Mouse (Mus musculus) macrophage (primary cell): Measurements from ENCODE around the gene Flad1. TPM values are rescaled to one million over a fixed set of nuclear protein-coding genes. Genes with fewer than 3 reads are reported as not detected.
"Not testable (repeated sequence)": the region's sequence is repeated elsewhere in the genome, so short reads cannot be mapped to it uniquely, and the experiment has no call there.

Experiments used
- H3K27ac ChIP-seq: fragments of 350-480 bp; formaldehyde crosslinking; 2 replicates; pipeline ENCODE4 v1.9.0; 2021
- H3K36me3 ChIP-seq: fragments of 350-480 bp; formaldehyde crosslinking; 2 replicates; pipeline ENCODE4 v1.9.0; 2021; ENCODE audit errors: inconsistent target
- H3K4me3 ChIP-seq: fragments of 350-480 bp; formaldehyde crosslinking; 2 replicates; pipeline ENCODE4 v1.9.0; 2021; ENCODE audit errors: inconsistent target
- H3K79me2 ChIP-seq: fragments of 350-480 bp; formaldehyde crosslinking; 2 replicates; pipeline ENCODE4 v1.9.0; 2021; ENCODE audit errors: inconsistent target
- WGBS: methylation state at CpG from one replicate; pipeline ENCODE4 v1.1.7; 2026; ENCODE audit warnings: inconsistent platforms; ENCODE audit not compliant: missing documents; 5-methylcytosine and 5-hydroxymethylcytosine counted together
- polyA plus RNA-seq: library from polyadenylated mRNA; stranded (reverse); fragments of 250-400 nt; gene quantifications from 3 replicates; pipeline ENCODE4 v1.2.4, GENCODE M21; 2018; ENCODE audit warnings: inconsistent platforms

The Flad1 gene
- polyA plus RNA-seq, 1 experiment from 2014 or later, result 11.3 TPM

- 16% methylated on average over 15 of the region's 16 CpGs for WGBS
- Histone ChIP-seq H3K27ac (peak within 1 kb of the TSS; percentile 25), H3K79me2 (peaks cover 18% of the 10 kb centered on the region), H3K4me3 (peak within 1 kb of the TSS; percentile 30), H3K36me3 (peaks cover 15% of the 10 kb centered on the region; the same call in 1 of the 2 replicates)
These were observed 24.8 kb upstream of the Flad1 start, which contains the start of gene Pbxip1 for GRCm38 (mm10) chr3:89436176-89437113. Gene Pbxip1 (plus strand): TSS chr3:89436706.

- Histone ChIP-seq H3K4me3 (no peak overlapping the region), H3K36me3 (peaks cover 15% of the 10 kb centered on the region; the same call in 1 of the 2 replicates), H3K79me2 (peaks cover 27% of the 10 kb centered on the region), H3K27ac (no peak overlapping the region)
- 92% methylated on average over 6 of the region's 7 CpGs for WGBS
These were observed 23.4 kb upstream of the Flad1 start for GRCm38 (mm10) chr3:89435041-89435440.

DNA sequence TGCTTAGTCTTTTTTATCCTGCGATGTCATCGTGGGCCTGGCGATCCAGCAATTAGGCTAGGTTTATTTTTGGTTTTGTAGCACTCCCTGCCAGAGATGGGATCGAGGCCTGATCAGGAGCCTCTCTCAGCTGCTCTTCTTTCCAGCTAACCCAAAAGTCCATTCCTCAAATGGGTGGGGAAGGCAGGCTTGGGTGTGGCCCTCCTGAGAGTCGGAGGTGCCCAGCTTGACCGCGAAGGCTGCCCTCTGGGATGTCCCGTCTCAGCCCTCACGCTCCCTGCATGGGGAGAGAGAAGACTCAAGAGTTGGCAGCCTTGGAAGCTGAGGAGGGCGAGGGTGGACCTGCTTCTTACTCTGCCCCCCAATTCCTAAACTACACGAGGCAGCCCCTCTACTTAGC, 22.9 kb upstream of the Flad1 start:
- no peak overlapping the region for H3K27ac ChIP-seq
- peaks cover 15% of the 10 kb centered on the region; the same call in 1 of the 2 replicates for H3K36me3 ChIP-seq
- no peak overlapping the region for H3K4me3 ChIP-seq
- H3K79me2 ChIP-seq, result peaks cover 27% of the 10 kb centered on the region
- WGBS, result 97% methylated on average over 11 of the region's 11 CpGs

DNA sequence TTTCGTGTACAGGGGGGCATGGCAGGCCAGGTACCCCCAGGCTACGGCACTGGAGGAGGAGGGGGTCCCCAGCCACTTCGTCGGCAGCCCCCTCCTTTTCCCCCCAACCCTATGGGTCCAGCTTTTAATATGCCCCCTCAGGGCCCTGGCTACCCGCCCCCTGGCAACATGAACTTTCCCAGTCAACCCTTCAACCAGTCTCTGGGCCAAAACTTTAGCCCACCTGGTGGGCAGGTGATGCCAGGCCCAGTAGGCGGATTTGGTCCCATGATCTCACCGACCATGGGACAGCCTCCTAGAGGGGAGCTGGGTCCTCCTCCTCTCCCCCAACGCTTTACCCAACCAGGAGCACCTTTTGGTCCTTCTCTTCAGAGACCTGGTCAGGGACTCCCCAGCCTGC, 20.9 kb upstream of the Flad1 start:
- Histone ChIP-seq H3K79me2 (peaks cover 27% of the 10 kb centered on the region), H3K4me3 (no peak overlapping the region), H3K36me3 (peaks cover 19% of the 10 kb centered on the region; the same call in 1 of the 2 replicates), H3K27ac (no peak overlapping the region)
- WGBS, result 95% methylated on average over 8 of the region's 8 CpGs

- Histone ChIP-seq H3K36me3 (peaks cover 38% of the 10 kb centered on the region; the same call in 1 of the 2 replicates), H3K79me2 (peaks cover 27% of the 10 kb centered on the region), H3K4me3 (peak within 1 kb of the TSS; percentile 71), H3K27ac (no peak within 1 kb of the TSS)
- WGBS, result 2% methylated on average over 63 of the region's 68 CpGs
These were observed 18.8 kb upstream of the Flad1 start, which contains the start of gene Pygo2 for GRCm38 (mm10) chr3:89430171-89431159. Gene Pygo2 (plus strand): TSS chr3:89430214.

DNA sequence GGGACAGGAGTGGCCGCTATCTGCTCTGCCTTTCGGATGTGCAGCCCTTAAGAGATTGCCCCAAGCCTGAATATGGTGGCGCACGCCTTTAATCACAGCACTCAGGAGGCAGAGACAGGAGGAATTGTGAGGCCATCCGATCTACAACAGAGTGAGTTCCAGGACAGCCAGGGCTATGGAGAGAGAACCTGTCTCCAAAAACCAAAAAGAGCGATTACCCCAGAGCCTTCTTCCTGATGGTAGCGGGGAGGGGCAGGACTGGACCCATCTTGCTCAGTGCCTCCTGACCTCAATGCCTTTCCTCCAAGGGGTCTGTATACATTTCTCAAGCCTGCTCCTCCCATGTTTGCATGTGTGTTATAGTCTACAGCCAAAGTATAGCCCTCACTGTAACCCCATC, 17.4 kb upstream of the Flad1 start:
- Histone ChIP-seq H3K79me2 (peaks cover 38% of the 10 kb centered on the region), H3K36me3 (peaks cover 51% of the 10 kb centered on the region)
- 100% methylated on average over 3 of the region's 7 CpGs for WGBS
- not testable (repeated sequence) for H3K27ac ChIP-seq, H3K4me3 ChIP-seq

- 97% methylated on average over 4 of the region's 4 CpGs for WGBS
- H3K79me2 ChIP-seq, result peaks cover 38% of the 10 kb centered on the region
- peaks cover 43% of the 10 kb centered on the region for H3K36me3 ChIP-seq
- H3K27ac ChIP-seq, result no peak overlapping the region
- no peak overlapping the region for H3K4me3 ChIP-seq
These were observed 14.2 kb upstream of the Flad1 start for GRCm38 (mm10) chr3:89425876-89426275.

DNA sequence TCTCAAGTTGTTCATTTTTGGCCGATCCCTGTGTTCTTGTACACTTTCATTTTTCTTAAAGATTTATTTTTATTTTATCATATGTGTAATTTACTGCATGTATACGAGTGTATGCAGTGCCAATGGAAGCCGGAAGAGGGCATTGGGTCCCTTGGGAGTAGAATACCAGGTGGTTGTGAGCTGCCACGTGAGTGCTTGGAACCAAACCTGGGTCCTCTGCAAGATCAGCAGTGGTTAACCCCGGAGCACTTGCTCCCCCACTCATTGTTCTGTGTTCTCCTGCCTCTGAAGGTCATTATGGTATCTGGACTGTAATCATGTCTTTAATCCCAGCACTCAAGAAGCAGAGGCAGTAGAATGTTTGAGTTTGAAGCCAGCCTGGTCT, 13.5 kb upstream of the Flad1 start:
- no peak overlapping the region for H3K4me3 ChIP-seq
- H3K36me3 ChIP-seq, result peaks cover 43% of the 10 kb centered on the region
- WGBS, result 92% methylated on average over 4 of the region's 5 CpGs

DNA sequence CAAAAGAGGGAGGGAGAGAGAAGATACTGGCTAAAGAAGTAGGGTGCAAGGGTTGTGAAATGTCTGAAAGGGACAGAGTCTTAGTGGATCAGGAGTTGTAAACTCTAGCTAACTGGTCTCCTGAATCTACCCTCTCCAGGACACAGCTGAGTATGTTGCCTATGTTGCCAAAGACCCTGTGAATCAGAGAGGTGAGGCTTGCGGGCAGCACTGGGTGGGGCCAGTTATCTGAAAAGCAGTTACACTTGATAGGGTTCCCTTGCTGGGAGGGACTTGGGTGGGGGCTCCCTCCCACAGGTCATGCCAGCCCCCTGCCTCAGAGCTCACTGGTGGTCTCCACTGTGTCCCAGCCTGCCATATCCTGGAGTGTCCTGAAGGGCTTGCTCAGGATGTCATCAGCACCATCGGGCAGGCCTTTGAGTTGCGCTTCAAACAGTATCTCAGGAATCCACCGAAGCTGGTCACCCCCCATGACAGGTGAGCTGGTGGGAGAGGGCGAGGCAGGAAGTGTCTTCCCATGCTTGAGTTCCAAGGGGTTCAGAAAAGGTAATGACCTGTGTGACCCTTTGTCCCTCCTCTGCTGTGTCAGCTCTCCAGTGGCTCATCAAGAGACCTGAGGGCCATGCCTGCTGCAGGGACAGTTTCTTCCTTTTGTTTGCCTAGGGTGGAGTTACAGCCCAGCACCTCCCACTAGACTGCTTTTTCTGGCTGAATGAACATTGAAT, 12.9 kb upstream of the Flad1 start:
- no peak overlapping the region for H3K4me3 ChIP-seq
- H3K79me2 ChIP-seq, result peaks cover 47% of the 10 kb centered on the region
- peaks cover 43% of the 10 kb centered on the region for H3K36me3 ChIP-seq
- no peak overlapping the region for H3K27ac ChIP-seq
- 92% methylated on average over 5 of the region's 5 CpGs for WGBS

More for the DNA sequence above, 13.5 kb upstream of the Flad1 start:
- peaks cover 41% of the 10 kb centered on the region for H3K79me2 ChIP-seq
- no peak overlapping the region for H3K27ac ChIP-seq

DNA sequence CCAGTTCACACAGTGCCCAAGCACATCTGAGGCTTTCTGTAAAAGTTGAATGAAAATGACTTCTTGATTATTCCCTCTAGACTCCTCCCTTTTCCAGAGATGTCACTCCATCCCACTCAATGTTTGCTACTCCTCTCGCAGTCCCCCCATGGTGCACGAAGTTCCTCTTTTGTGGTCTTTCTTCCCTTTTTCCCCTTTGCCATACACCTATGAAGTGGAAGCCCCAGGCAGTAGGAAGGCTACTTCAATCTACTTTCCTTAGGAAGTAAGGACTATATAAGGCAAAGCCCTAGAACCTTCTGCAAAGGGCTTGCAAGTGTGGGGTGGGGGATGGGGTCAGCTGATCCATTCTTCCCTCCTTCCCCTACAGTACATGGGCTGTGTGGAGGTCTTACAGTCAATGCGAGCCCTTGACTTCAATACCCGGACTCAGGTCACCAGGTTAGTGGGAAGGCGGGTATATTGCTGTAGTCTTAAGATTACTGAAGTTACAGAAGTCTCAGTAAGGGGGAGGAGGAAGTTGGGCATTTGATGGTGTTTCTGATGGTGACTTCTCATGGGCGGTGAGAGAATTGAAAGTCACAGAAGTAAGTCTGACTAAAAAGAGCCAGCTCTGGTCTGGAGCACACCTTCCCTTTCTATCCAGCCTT, 11.0 kb upstream of the Flad1 start:
- 35% methylated on average over 6 of the region's 6 CpGs for WGBS
- Histone ChIP-seq H3K4me3 (no peak overlapping the region), H3K79me2 (peaks cover 59% of the 10 kb centered on the region), H3K27ac (0 out of 2 replicates have a peak overlapping the region, but pooled peaks have one; percentile 10), H3K36me3 (peaks cover 39% of the 10 kb centered on the region)

- peaks cover 32% of the 10 kb centered on the region for H3K36me3 ChIP-seq
- no peak overlapping the region; the same call in 1 of the 2 replicates for H3K4me3 ChIP-seq
- WGBS, result 33% methylated on average over 17 of the region's 22 CpGs
- H3K79me2 ChIP-seq, result peaks cover 66% of the 10 kb centered on the region
- peak overlapping the region; percentile 33 for H3K27ac ChIP-seq
These were observed 10.3 kb upstream of the Flad1 start for GRCm38 (mm10) chr3:89421810-89422473.

- 18% methylated on average over 9 of the region's 11 CpGs for WGBS
- Histone ChIP-seq H3K79me2 (peaks cover 74% of the 10 kb centered on the region), H3K27ac (peak overlapping the region; percentile 33), H3K36me3 (peaks cover 25% of the 10 kb centered on the region), H3K4me3 (no peak overlapping the region; the same call in 1 of the 2 replicates)
These were observed 9.5 kb upstream of the Flad1 start for GRCm38 (mm10) chr3:89421002-89421774.
